Mouse (Mus musculus) CH12.LX (cell line): ENCODE measurements around the gene Pde9a. TPM values are rescaled to one million over a fixed set of nuclear protein-coding genes. Genes with fewer than 3 reads are reported as not detected.
A peak's percentile ranks its signal among the peaks of the same experiment; 100 is the strongest.

ENCODE experiments used
- DNase-seq: peaks from one replicate; pipeline ENCODE4 v3.0.0-alpha.2; 2013; ENCODE audit errors: extremely low read depth
- H3K27ac ChIP-seq: 2 replicates; pipeline ENCODE4 v1.5.1; 2012; ENCODE audit warnings: low read depth, mild to moderate bottlenecking, control low read depth, moderate library complexity; ENCODE audit not compliant: insufficient read depth
- H3K27me3 ChIP-seq: replicated peaks from 2 replicates; pipeline ENCODE3; 2012; ENCODE audit warnings: inconsistent platforms
- H3K36me3 ChIP-seq, 2 experiments: replicated peaks in 1 of 2; 2 replicates each; pipeline versions ENCODE3 to v1.6.1; 2012; ENCODE audit warnings: inconsistent platforms in 1 of 2, low read length in 1 of 2, mild to moderate bottlenecking in 1 of 2, mixed read lengths in 1 of 2, moderate library complexity in 1 of 2; ENCODE audit not compliant: control insufficient read depth in 1 of 2, insufficient read depth in 1 of 2
- H3K4me1 ChIP-seq, 2 experiments: 2 replicates each; pipeline ENCODE4 v1.6.1; 2012; ENCODE audit warnings: inconsistent platforms in 1 of 2, moderate library complexity in 1 of 2; ENCODE audit not compliant: insufficient read depth in 2 of 2, control insufficient read depth in 1 of 2
- H3K4me2 ChIP-seq: 2 replicates; pipeline ENCODE4 v1.6.1; 2012; ENCODE audit warnings: low read depth, mild to moderate bottlenecking, control low read depth; ENCODE audit not compliant: poor library complexity, insufficient read depth, severe bottlenecking
- H3K4me3 ChIP-seq, 3 experiments: fragments of 150-350 bp in 1 of 3; sonication (generic) in 1 of 3; replicated peaks in 1 of 3; 2 replicates each; pipeline versions ENCODE3 to v1.5.1; 2011 to 2012; ENCODE audit warnings: low read depth in 2 of 3, low read length in 2 of 3, mild to moderate bottlenecking in 2 of 3, moderate library complexity in 2 of 3, control low read depth in 1 of 3, improper control_type of control experiment in 1 of 3, inconsistent platforms in 1 of 3, mixed read lengths in 1 of 3; ENCODE audit not compliant: poor library complexity in 1 of 3
- H3K79me2 ChIP-seq: replicated peaks from 2 replicates; pipeline ENCODE4 v1.6.1; 2012; ENCODE audit warnings: mild to moderate bottlenecking, moderate library complexity; ENCODE audit not compliant: control insufficient read depth, poor library complexity, insufficient read depth, severe bottlenecking; ENCODE audit errors: extremely low read depth
- H3K9ac ChIP-seq: 2 replicates; pipeline ENCODE4 v1.6.1; 2012; ENCODE audit warnings: low read depth, mild to moderate bottlenecking, control low read depth, moderate library complexity; ENCODE audit not compliant: insufficient read depth
- H3K9me3 ChIP-seq: replicated peaks from 2 replicates; pipeline ENCODE3; 2012; ENCODE audit warnings: low read length, inconsistent platforms, mixed read lengths
- CHD1 ChIP-seq: IDR thresholded peaks from 2 replicates; pipeline ENCODE4 v1.6.1; 2012; ENCODE audit warnings: low read depth, low read length, improper control_type of control experiment, inconsistent platforms
- CHD2 ChIP-seq: IDR thresholded peaks from 2 replicates; pipeline ENCODE4 v1.6.1; 2011; ENCODE audit warnings: low read length, improper control_type of control experiment
- CTCF ChIP-seq, 2 experiments: IDR thresholded peaks in 1 of 2; conservative IDR thresholded peaks in 1 of 2; 2 replicates each; pipeline ENCODE4 v1.5.1; 2011 to 2012; ENCODE audit warnings: low read depth in 2 of 2, low read length in 2 of 2, improper control_type of control experiment in 1 of 2, inconsistent platforms in 1 of 2, mild to moderate bottlenecking in 1 of 2, moderate library complexity in 1 of 2
- E2F4 ChIP-seq: IDR thresholded peaks from 2 replicates; pipeline ENCODE4 v1.6.1; 2011; ENCODE audit warnings: low read depth, low read length, improper control_type of control experiment; ENCODE audit not compliant: insufficient replicate concordance
- ELF1 ChIP-seq: IDR thresholded peaks from 2 replicates; pipeline ENCODE4 v1.6.1; 2014; ENCODE audit warnings: low read depth, mild to moderate bottlenecking, inconsistent platforms, low read length, improper control_type of control experiment
- EP300 ChIP-seq: IDR thresholded peaks from 2 replicates; pipeline ENCODE4 v1.6.1; 2011; ENCODE audit warnings: low read length, improper control_type of control experiment
- GABPA ChIP-seq: IDR thresholded peaks from 2 replicates; pipeline ENCODE4 v1.6.1; 2012; ENCODE audit warnings: low read depth, low read length, improper control_type of control experiment, inconsistent platforms; ENCODE audit not compliant: insufficient replicate concordance
- IRF4 ChIP-seq: IDR thresholded peaks from 2 replicates; pipeline ENCODE4 v1.6.1; 2014; ENCODE audit warnings: low read depth, mild to moderate bottlenecking, inconsistent platforms, low read length, improper control_type of control experiment
- MXI1 ChIP-seq: IDR thresholded peaks from 2 replicates; pipeline ENCODE4 v1.6.1; 2011; ENCODE audit warnings: mild to moderate bottlenecking, low read depth, low read length, improper control_type of control experiment
- MYC ChIP-seq: IDR thresholded peaks from 2 replicates; pipeline ENCODE4 v1.6.1; 2011; ENCODE audit warnings: low read depth, mild to moderate bottlenecking, improper control_type of control experiment, low read length
- NELFE ChIP-seq: IDR thresholded peaks from 2 replicates; pipeline ENCODE4 v1.6.1; 2011; ENCODE audit warnings: low read depth, low read length, improper control_type of control experiment
- PAX5 ChIP-seq: IDR thresholded peaks from 2 replicates; pipeline ENCODE4 v1.6.1; 2012; ENCODE audit warnings: low read length, inconsistent platforms, mixed read lengths
- POLR2A ChIP-seq: IDR thresholded peaks from 2 replicates; pipeline ENCODE4 v1.6.1; 2011; ENCODE audit warnings: low read depth, mild to moderate bottlenecking, improper control_type of control experiment, low read length
- RAD21 ChIP-seq: IDR thresholded peaks from 2 replicates; pipeline ENCODE4 v1.6.1; 2011; ENCODE audit warnings: low read depth, mild to moderate bottlenecking, low read length, improper control_type of control experiment, moderate library complexity
- SIN3A ChIP-seq: IDR thresholded peaks from 2 replicates; pipeline ENCODE4 v1.6.1; 2012; ENCODE audit warnings: low read length, improper control_type of control experiment, inconsistent platforms
- SMC3 ChIP-seq: IDR thresholded peaks from 2 replicates; pipeline ENCODE4 v1.6.1; 2011; ENCODE audit warnings: low read depth, low read length, improper control_type of control experiment
- TBP ChIP-seq: conservative IDR thresholded peaks from 2 replicates; pipeline ENCODE4 v1.6.1; 2011; ENCODE audit warnings: low read depth, low read length, improper control_type of control experiment
- USF1 ChIP-seq: IDR thresholded peaks from 2 replicates; pipeline ENCODE4 v1.6.1; 2014; ENCODE audit warnings: low read depth, mild to moderate bottlenecking, inconsistent platforms, low read length, improper control_type of control experiment
- ZC3H11A ChIP-seq: IDR thresholded peaks from 2 replicates; pipeline ENCODE4 v1.6.1; 2012; ENCODE audit warnings: low read depth, mild to moderate bottlenecking, inconsistent platforms, low read length, improper control_type of control experiment
- dilution Hi-C: fragments of 300-500 bp; cut with MboI; formaldehyde crosslinking; loops from 2 replicates; pipeline ENCODE4 v1.14.3; 2020; ENCODE audit warnings: low sequenced_read_pairs; ENCODE audit not compliant: extremely low pct_unique_long_range_greater_than_20kb, extremely low pct_ligation_motif_present
- in situ Hi-C: fragments of 300-500 bp; cut with MboI; formaldehyde crosslinking; loops from 3 replicates; pipeline ENCODE4 v1.14.3; 2019; ENCODE audit warnings: low sequenced_read_pairs, low pct_ligation_motif_present, low pct_unique_long_range_greater_than_20kb, mixed read lengths
- polyA plus RNA-seq: library from polyadenylated mRNA; unstranded; fragments of >175 nt; gene quantifications from 2 replicates; pipeline ENCODE4 v1.2.1, GENCODE M21; 2012; ENCODE audit warnings: low read depth; ENCODE audit not compliant: insufficient read length
- total RNA-seq, 2 experiments: library from RNA; depleted of rRNA; stranded (reverse); fragments of 300-350 nt in 1 of 2; fragments of >200 nt in 1 of 2; gene quantifications; 2 replicates each; pipeline ENCODE4 v1.2.3; 2012 to 2014

The Pde9a gene
- total and polyA plus RNA-seq, 3 experiments: not detected

DNA sequence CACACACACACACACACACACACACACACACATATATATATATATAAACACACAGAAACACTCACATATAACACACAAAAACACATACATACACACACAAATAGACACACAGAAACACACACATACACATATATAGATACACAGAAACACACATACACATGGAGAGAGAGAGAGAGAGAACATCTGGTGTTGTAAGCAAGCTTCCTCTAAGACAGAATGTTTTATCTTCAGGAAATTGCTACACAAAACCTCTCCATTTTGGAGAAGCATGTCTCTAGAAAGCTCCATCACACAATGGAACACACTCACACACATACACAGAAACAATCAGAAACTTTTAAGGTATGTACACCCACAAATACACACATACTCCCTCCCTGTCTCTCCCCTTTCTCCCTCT lies 105.3 kb downstream of the Pde9a start:
- TF ChIP-seq CHD1: no peak
- no peak for TF ChIP-seq SIN3A
- no peak for TF ChIP-seq USF1
- no peak for TF ChIP-seq MYC
- no peak for TF ChIP-seq POLR2A
- TF ChIP-seq GABPA: no peak
- TF ChIP-seq PAX5: no peak
- TF ChIP-seq ELF1: no peak
- no peak for TF ChIP-seq E2F4
- TF ChIP-seq MXI1: no peak
- TF ChIP-seq CHD2: no peak
- no peak for TF ChIP-seq TBP
- TF ChIP-seq NELFE: no peak
- DNase-seq: no peak

DNA sequence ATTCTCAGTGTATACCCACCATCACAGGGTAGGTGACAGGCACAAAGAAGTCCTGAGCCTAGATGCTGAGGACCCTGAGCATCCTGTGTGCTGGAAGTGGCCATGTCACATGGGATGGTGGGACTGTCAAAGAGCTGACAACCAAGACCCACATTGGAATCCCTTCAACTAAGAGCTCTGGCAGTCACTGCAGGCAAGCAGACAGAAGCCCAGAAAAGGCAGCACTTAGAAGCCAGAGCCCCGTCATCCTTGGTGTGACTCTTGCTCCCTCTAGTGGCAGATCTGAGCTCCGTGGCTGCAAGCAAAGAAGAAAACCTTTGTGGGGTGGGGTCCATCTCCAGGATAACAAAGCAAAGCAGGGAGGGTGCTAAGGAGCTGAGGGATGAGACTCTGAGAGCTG lies 106.4 kb downstream of the Pde9a start:
- Histone ChIP-seq H3K4me3 (no peak overlapping the region), H3K9ac (no peak overlapping the region), H3K4me2 (no peak overlapping the region), H3K36me3 (peaks cover 25 to 34% of the 10 kb centered on the region in 2 experiments), H3K27ac (no peak overlapping the region), H3K4me1 (no peaks in the 10 kb centered on the region), H3K9me3 (no peaks in the 10 kb centered on the region), H3K79me2 (no peaks in the 10 kb centered on the region), H3K27me3 (peaks cover 4% of the 10 kb centered on the region)
- dilution Hi-C loops: no loop called here
- TF ChIP-seq CTCF (conservative IDR thresholded peaks at IDR 0.05 in 1 of 2, IDR thresholded peaks at IDR 0.05 in 1 of 2; ENCODE audit: low read depth in 2 of 2, low read length in 2 of 2): peak; percentile 85 to 97
- peak; percentile 45; the same call in 1 of the 2 replicates for TF ChIP-seq NELFE
- TF ChIP-seq CHD2: no peak
- peak; percentile 92 for TF ChIP-seq RAD21
- TF ChIP-seq IRF4: no peak
- peak; percentile 94 for TF ChIP-seq SMC3
- no peak for TF ChIP-seq EP300
- peak; percentile 67 for TF ChIP-seq ZC3H11A
- DNase-seq: peak; percentile 70
- in situ Hi-C loops: loop anchor here (5.0 to 25.0 kb wide), 4 partner anchors 35 to 480 kb away; no protein-coding TSS in a partner anchor

More for the DNA sequence above, 105.3 kb downstream of the Pde9a start:
- Histone ChIP-seq H3K27ac (no peak overlapping the region), H3K4me2 (no peak overlapping the region), H3K9ac (no peak overlapping the region), H3K27me3 (peaks cover 4% of the 10 kb centered on the region), H3K4me3 (no peak overlapping the region), H3K9me3 (no peaks in the 10 kb centered on the region), H3K36me3 (peaks cover 16 to 24% of the 10 kb centered on the region in 2 experiments), H3K79me2 (no peaks in the 10 kb centered on the region), H3K4me1 (no peaks in the 10 kb centered on the region)
- dilution Hi-C loops (no loop called here), in situ Hi-C loops (loop anchor here (5.0 to 25.0 kb wide), 4 partner anchors 34 to 479 kb away; no protein-coding TSS in a partner anchor)
